Mouse (Mus musculus): ENCODE measurements around the gene Cldn24. TPM values are rescaled to one million over a fixed set of nuclear protein-coding genes. Genes with fewer than 3 reads are reported as not detected.

Cldn24 gene
- polyA plus RNA-seq, 1 experiment from 2014 or later: not detected

GRCm38 (mm10) chr8:47832616-47833015, 10.7 kb downstream of the Cldn24 start:
- H3K4me1 ChIP-seq: no peaks in the 10 kb centered on the region
- ATAC-seq (ENCODE audit: low FRiP score): no peak
- no peak overlapping the region for H3K4me3 ChIP-seq (replicated peaks)
- H3K27me3 ChIP-seq (replicated peaks): no peaks in the 10 kb centered on the region
- H3K9me3 ChIP-seq (replicated peaks): no peaks in the 10 kb centered on the region
- peaks cover 15% of the 10 kb centered on the region; the same call in 1 of the 2 replicates for H3K36me3 ChIP-seq
- H3K27ac ChIP-seq (replicated peaks): no peak overlapping the region
- 79% methylated on average over 6 of the region's 6 CpGs for WGBS
- H3K9ac ChIP-seq (replicated peaks): no peak overlapping the region
- no peak overlapping the region for H3K4me2 ChIP-seq

GRCm38 (mm10) chr8:47833944-47834343, 12.0 kb downstream of the Cldn24 start:
- ATAC-seq (ENCODE audit: low FRiP score): no peak
- H3K4me2 ChIP-seq: no peak overlapping the region
- no peak overlapping the region for H3K9ac ChIP-seq (replicated peaks)
- H3K4me3 ChIP-seq (replicated peaks): no peak overlapping the region
- no peaks in the 10 kb centered on the region for H3K4me1 ChIP-seq
- H3K27ac ChIP-seq (replicated peaks): no peak overlapping the region
- WGBS: 61% methylated on average over 1 of the region's 1 CpGs
- peaks cover 16% of the 10 kb centered on the region; the same call in 1 of the 2 replicates for H3K36me3 ChIP-seq
- H3K9me3 ChIP-seq (replicated peaks): no peaks in the 10 kb centered on the region
- H3K27me3 ChIP-seq (replicated peaks): no peaks in the 10 kb centered on the region

- peaks cover 25% of the 10 kb centered on the region for H3K36me3 ChIP-seq
- 81% methylated on average over 7 of the region's 7 CpGs for WGBS
- no peak overlapping the region for H3K9ac ChIP-seq (replicated peaks)
- no peaks in the 10 kb centered on the region for H3K4me1 ChIP-seq
- H3K4me2 ChIP-seq: no peak overlapping the region
- H3K27ac ChIP-seq (replicated peaks): no peak overlapping the region
- no peak for ATAC-seq (ENCODE audit: low FRiP score)
- H3K9me3 ChIP-seq (replicated peaks): no peaks in the 10 kb centered on the region
- no peak overlapping the region for H3K4me3 ChIP-seq (replicated peaks)
- H3K27me3 ChIP-seq (replicated peaks): no peaks in the 10 kb centered on the region
These were observed 21.1 kb downstream of the Cldn24 start for GRCm38 (mm10) chr8:47843063-47843462.

- ATAC-seq (ENCODE audit: low FRiP score): no peak
- WGBS: 96% methylated on average over 10 of the region's 10 CpGs
These were observed 21.7 kb downstream of the Cldn24 start for GRCm38 (mm10) chr8:47843651-47844050.

GRCm38 (mm10) chr8:47845956-47846355, 24.0 kb downstream of the Cldn24 start:
- no peak overlapping the region for H3K9ac ChIP-seq (replicated peaks)
- H3K27me3 ChIP-seq (replicated peaks): no peaks in the 10 kb centered on the region
- H3K36me3 ChIP-seq: peaks cover 28% of the 10 kb centered on the region
- ATAC-seq (ENCODE audit: low FRiP score): peak; percentile 45; the same call in 1 of the 2 replicates
- WGBS: 29% methylated on average over 13 of the region's 13 CpGs
- no peaks in the 10 kb centered on the region for H3K4me1 ChIP-seq
- H3K9me3 ChIP-seq (replicated peaks): no peaks in the 10 kb centered on the region
- no peak overlapping the region for H3K4me2 ChIP-seq
- no peak overlapping the region for H3K4me3 ChIP-seq (replicated peaks)
- H3K27ac ChIP-seq (replicated peaks): no peak overlapping the region

More at GRCm38 (mm10) chr8:47843651-47844050, 21.7 kb downstream of the Cldn24 start:
- no peak overlapping the region for H3K4me2 ChIP-seq
- peaks cover 30% of the 10 kb centered on the region for H3K36me3 ChIP-seq
- no peaks in the 10 kb centered on the region for H3K9me3 ChIP-seq (replicated peaks)
- no peaks in the 10 kb centered on the region for H3K27me3 ChIP-seq (replicated peaks)
- H3K4me3 ChIP-seq (replicated peaks): no peak overlapping the region
- no peak overlapping the region for H3K27ac ChIP-seq (replicated peaks)
- H3K4me1 ChIP-seq: no peaks in the 10 kb centered on the region
- no peak overlapping the region for H3K9ac ChIP-seq (replicated peaks)

- Histone ChIP-seq H3K4me2 (no peak overlapping the region), H3K27ac (replicated peaks) (no peak overlapping the region), H3K9me3 (replicated peaks) (no peaks in the 10 kb centered on the region), H3K27me3 (replicated peaks) (no peaks in the 10 kb centered on the region), H3K9ac (replicated peaks) (no peak overlapping the region), H3K36me3 (peaks cover 28% of the 10 kb centered on the region), H3K4me3 (replicated peaks) (no peak overlapping the region), H3K4me1 (peaks cover 2% of the 10 kb centered on the region)
- ATAC-seq (ENCODE audit: low FRiP score): no peak
- 93% methylated on average over 14 of the region's 14 CpGs for WGBS
These were observed 25.2 kb downstream of the Cldn24 start for GRCm38 (mm10) chr8:47847161-47847560.

- Histone ChIP-seq H3K9me3 (replicated peaks) (no peaks in the 10 kb centered on the region), H3K4me3 (replicated peaks) (no peak overlapping the region), H3K9ac (replicated peaks) (no peak overlapping the region), H3K27me3 (replicated peaks) (no peaks in the 10 kb centered on the region), H3K27ac (replicated peaks) (no peak overlapping the region), H3K36me3 (peaks cover 23% of the 10 kb centered on the region), H3K4me1 (peaks cover 6% of the 10 kb centered on the region), H3K4me2 (no peak overlapping the region)
- no peak for ATAC-seq (ENCODE audit: low FRiP score)
- WGBS: 87% methylated on average over 6 of the region's 6 CpGs
These were observed 26.0 kb downstream of the Cldn24 start for GRCm38 (mm10) chr8:47847931-47848330.

- Histone ChIP-seq H3K27me3 (replicated peaks) (no peaks in the 10 kb centered on the region), H3K4me1 (peaks cover 6% of the 10 kb centered on the region), H3K4me2 (no peak overlapping the region), H3K4me3 (replicated peaks) (no peak overlapping the region), H3K27ac (replicated peaks) (no peak overlapping the region), H3K36me3 (peaks cover 23% of the 10 kb centered on the region), H3K9me3 (replicated peaks) (no peaks in the 10 kb centered on the region), H3K9ac (replicated peaks) (no peak overlapping the region)
- no peak for ATAC-seq (ENCODE audit: low FRiP score)
- 85% methylated on average over 8 of the region's 8 CpGs for WGBS
These were observed 27.9 kb downstream of the Cldn24 start for GRCm38 (mm10) chr8:47849842-47850241.

GRCm38 (mm10) chr8:47851824-47852502, 30.0 kb downstream of the Cldn24 start:
- Histone ChIP-seq H3K27ac (replicated peaks) (no peak overlapping the region), H3K4me1 (peaks cover 6% of the 10 kb centered on the region), H3K4me2 (no peak overlapping the region), H3K9ac (replicated peaks) (no peak overlapping the region), H3K9me3 (replicated peaks) (no peaks in the 10 kb centered on the region), H3K4me3 (replicated peaks) (no peak overlapping the region), H3K27me3 (replicated peaks) (no peaks in the 10 kb centered on the region), H3K36me3 (peaks cover 30% of the 10 kb centered on the region)
- ATAC-seq (ENCODE audit: low FRiP score): 0 out of 2 replicates have a peak, but pooled peaks have one; percentile 17
- 77% methylated on average over 12 of the region's 12 CpGs for WGBS

- no peak for ATAC-seq (ENCODE audit: low FRiP score)
- H3K36me3 ChIP-seq: peaks cover 25% of the 10 kb centered on the region; the same call in 1 of the 2 replicates
- peaks cover 6% of the 10 kb centered on the region for H3K4me1 ChIP-seq
- no peak overlapping the region for H3K9ac ChIP-seq (replicated peaks)
- 77% methylated on average over 5 of the region's 5 CpGs for WGBS
- H3K27ac ChIP-seq (replicated peaks): no peak overlapping the region
- no peaks in the 10 kb centered on the region for H3K9me3 ChIP-seq (replicated peaks)
- no peak overlapping the region for H3K4me2 ChIP-seq
- H3K4me3 ChIP-seq (replicated peaks): no peak overlapping the region
- H3K27me3 ChIP-seq (replicated peaks): no peaks in the 10 kb centered on the region
These were observed 30.8 kb downstream of the Cldn24 start for GRCm38 (mm10) chr8:47852737-47853136.

- Histone ChIP-seq H3K9ac (replicated peaks) (no peak overlapping the region), H3K36me3 (peaks cover 19% of the 10 kb centered on the region; the same call in 1 of the 2 replicates), H3K27me3 (replicated peaks) (no peaks in the 10 kb centered on the region), H3K4me3 (replicated peaks) (no peak overlapping the region), H3K9me3 (replicated peaks) (no peaks in the 10 kb centered on the region), H3K4me2 (no peak overlapping the region), H3K27ac (replicated peaks) (no peak overlapping the region), H3K4me1 (peaks cover 6% of the 10 kb centered on the region)
- no peak for ATAC-seq (ENCODE audit: low FRiP score)
- WGBS: 93% methylated on average over 5 of the region's 5 CpGs
These were observed 31.4 kb downstream of the Cldn24 start for GRCm38 (mm10) chr8:47853356-47853755.

GRCm38 (mm10) chr8:47859259-47859658, 37.3 kb downstream of the Cldn24 start:
- Histone ChIP-seq H3K4me2 (peak overlapping the region; percentile 44), H3K9me3 (replicated peaks) (no peaks in the 10 kb centered on the region), H3K4me3 (replicated peaks) (no peak overlapping the region), H3K27me3 (replicated peaks) (no peaks in the 10 kb centered on the region), H3K4me1 (peaks cover 10% of the 10 kb centered on the region), H3K9ac (replicated peaks) (no peak overlapping the region), H3K27ac (replicated peaks) (peak overlapping the region; percentile 60), H3K36me3 (peaks cover 20% of the 10 kb centered on the region)
- WGBS: 73% methylated on average over 12 of the region's 12 CpGs
- ATAC-seq (ENCODE audit: low FRiP score): no peak
